Mouse (Mus musculus) hindbrain, postnatal 0 days (tissue): ENCODE data around the gene Fam131a. TPM values are rescaled to one million over a fixed set of nuclear protein-coding genes. Genes with fewer than 3 reads are reported as not detected.

Experiments used
- ATAC-seq: fragments of 200-750 bp; cut with Nextera tagmentation; 2 replicates; pipeline ENCODE4 v1.8.0; 2017; ENCODE audit warnings: mild to moderate bottlenecking, moderate TSS enrichment, moderate library complexity
- DNase-seq: peaks from one replicate; pipeline ENCODE4 v3.0.0-alpha.2; 2015; ENCODE audit warnings: low spot score
- H3K27ac ChIP-seq: fragments of 300-500 bp; sonication (generic); 2 replicates; pipeline ENCODE4 v1.5.1; 2014; ENCODE audit warnings: mild to moderate bottlenecking
- H3K27me3 ChIP-seq: fragments of 300-500 bp; sonication (generic); 2 replicates; pipeline ENCODE4 v1.6.1; 2014; ENCODE audit warnings: low read length, mixed read lengths; ENCODE audit not compliant: insufficient read depth
- H3K36me3 ChIP-seq: fragments of 300-500 bp; sonication (generic); 2 replicates; pipeline ENCODE4 v1.6.1; 2014; ENCODE audit warnings: low read length, mixed read lengths; ENCODE audit not compliant: insufficient read depth
- H3K4me1 ChIP-seq: fragments of 300-500 bp; sonication (generic); 2 replicates; pipeline ENCODE4 v1.6.1; 2014; ENCODE audit warnings: antibody characterized with exemption, low read length, mixed read lengths; ENCODE audit not compliant: insufficient read depth
- H3K4me2 ChIP-seq: fragments of 300-500 bp; sonication (generic); 2 replicates; pipeline ENCODE4 v1.6.1; 2014; ENCODE audit warnings: low read depth, mild to moderate bottlenecking, low read length, moderate library complexity, mixed read lengths
- H3K4me3 ChIP-seq: fragments of 300-500 bp; sonication (generic); 2 replicates; pipeline ENCODE4 v1.5.1; 2014; ENCODE audit warnings: low read length
- H3K9ac ChIP-seq: fragments of 300-500 bp; sonication (generic); replicated peaks from 2 replicates; pipeline ENCODE4 v1.6.1; 2014; ENCODE audit warnings: mild to moderate bottlenecking, low read length, moderate library complexity, mixed read lengths
- H3K9me3 ChIP-seq: fragments of 300-500 bp; sonication (generic); 2 replicates; pipeline ENCODE4 v1.6.1; 2016; ENCODE audit warnings: low read length, mixed read lengths
- CTCF ChIP-seq: IDR thresholded peaks from 2 replicates; pipeline ENCODE4 v1.5.1; 2016; ENCODE audit warnings: antibody characterized with exemption, control low read depth, low read depth
- WGBS: fragments of 180-500 bp; shearing (Covaris S2); extraction: QIAGEN DNeasy Blood & Tissue Kit; methylation state at CpG from one replicate; pipeline ENCODE4 v1.1.7; 2014; 5-methylcytosine and 5-hydroxymethylcytosine counted together
- polyA plus RNA-seq: library from polyadenylated mRNA; unstranded; fragments of >200 nt; fragmentation: Nextera tagmentation; extraction: Ambion mirVana; gene quantifications from 2 replicates; pipeline ENCODE4 v1.2.1, GENCODE M21; 2015
- total RNA-seq: library from RNA; depleted of rRNA; stranded (reverse); fragments of >200 nt; gene quantifications from 2 replicates; pipeline ENCODE4 v1.2.3, GENCODE M21; 2014

The Fam131a gene
- total and polyA plus RNA-seq, 2 experiments from 2014 or later = 55.4 to 147 TPM

- 88% methylated on average over 3 of the region's 3 CpGs for WGBS
- no peaks in the 10 kb centered on the region for H3K9me3 ChIP-seq
- no peak for TF ChIP-seq CTCF
- no peak overlapping the region for H3K9ac ChIP-seq
- no peak for DNase-seq
- no peak overlapping the region for H3K4me3 ChIP-seq
- H3K36me3 ChIP-seq = no peaks in the 10 kb centered on the region
- no peak overlapping the region for H3K4me2 ChIP-seq
- H3K27me3 ChIP-seq = no peaks in the 10 kb centered on the region
- peaks cover 18% of the 10 kb centered on the region for H3K4me1 ChIP-seq
- no peak for ATAC-seq
- H3K27ac ChIP-seq = no peak overlapping the region
Measured at GRCm38 (mm10) chr16:20670291-20670690, 22.8 kb upstream of the Fam131a start.

- Histone ChIP-seq H3K36me3 (peaks cover 9% of the 10 kb centered on the region; the same call in 1 of the 2 replicates), H3K9ac (no peak overlapping the region; the same call in 1 of the 2 replicates), H3K27ac (no peak overlapping the region), H3K4me2 (peak overlapping the region; percentile 94), H3K4me1 (peaks cover 18% of the 10 kb centered on the region), H3K9me3 (no peaks in the 10 kb centered on the region), H3K4me3 (peak overlapping the region; percentile 88; the same call in 1 of the 2 replicates), H3K27me3 (no peaks in the 10 kb centered on the region)
- no peak for DNase-seq
- WGBS = 19% methylated on average over 6 of the region's 6 CpGs
- no peak for ATAC-seq
- TF ChIP-seq CTCF = no peak
Measured at GRCm38 (mm10) chr16:20671886-20672285, 21.2 kb upstream of the Fam131a start.

DNA sequence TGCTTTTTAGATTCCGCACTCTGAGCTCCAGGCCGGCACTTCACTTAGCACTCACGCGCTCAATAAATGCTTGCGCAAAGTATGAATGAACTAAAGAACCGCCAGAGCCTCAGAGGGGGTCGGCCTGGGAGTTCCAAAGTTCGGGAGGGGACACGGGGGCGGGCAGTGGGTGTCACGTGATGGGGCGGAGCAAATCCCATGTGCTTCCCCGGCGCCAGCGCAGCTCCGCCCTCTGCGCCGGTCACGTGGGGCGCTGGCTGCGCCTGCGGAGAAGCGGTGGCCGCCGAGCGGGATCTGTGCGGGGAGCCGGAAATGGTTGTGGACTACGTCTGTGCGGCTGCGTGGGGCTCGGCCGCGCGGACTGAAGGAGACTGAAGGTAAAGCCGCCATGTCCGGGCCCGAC lies 20.5 kb upstream of the Fam131a start:
- Histone ChIP-seq H3K4me3 (peak overlapping the region; percentile 88), H3K4me2 (peak overlapping the region; percentile 94), H3K4me1 (peaks cover 18% of the 10 kb centered on the region), H3K9ac (peak overlapping the region; percentile 96), H3K27me3 (no peaks in the 10 kb centered on the region), H3K9me3 (no peaks in the 10 kb centered on the region), H3K36me3 (peaks cover 10% of the 10 kb centered on the region), H3K27ac (peak overlapping the region; percentile 92)
- no peak for TF ChIP-seq CTCF
- WGBS = under 1% methylated on average over 38 of the region's 38 CpGs
- peak; percentile 97 for DNase-seq
- peak; percentile 97 for ATAC-seq

GRCm38 (mm10) chr16:20672965-20673705 lies 19.9 kb upstream of the Fam131a start:
- peak; percentile 63 for DNase-seq
- Histone ChIP-seq H3K4me1 (peaks cover 18% of the 10 kb centered on the region), H3K36me3 (peaks cover 16% of the 10 kb centered on the region), H3K27me3 (no peaks in the 10 kb centered on the region), H3K9ac (peak overlapping the region; percentile 96), H3K4me2 (peak overlapping the region; percentile 94), H3K9me3 (no peaks in the 10 kb centered on the region), H3K4me3 (peak overlapping the region; percentile 88), H3K27ac (peak overlapping the region; percentile 92)
- no peak for TF ChIP-seq CTCF
- ATAC-seq = peak; percentile 86
- 2% methylated on average over 33 of the region's 78 CpGs for WGBS

DNA sequence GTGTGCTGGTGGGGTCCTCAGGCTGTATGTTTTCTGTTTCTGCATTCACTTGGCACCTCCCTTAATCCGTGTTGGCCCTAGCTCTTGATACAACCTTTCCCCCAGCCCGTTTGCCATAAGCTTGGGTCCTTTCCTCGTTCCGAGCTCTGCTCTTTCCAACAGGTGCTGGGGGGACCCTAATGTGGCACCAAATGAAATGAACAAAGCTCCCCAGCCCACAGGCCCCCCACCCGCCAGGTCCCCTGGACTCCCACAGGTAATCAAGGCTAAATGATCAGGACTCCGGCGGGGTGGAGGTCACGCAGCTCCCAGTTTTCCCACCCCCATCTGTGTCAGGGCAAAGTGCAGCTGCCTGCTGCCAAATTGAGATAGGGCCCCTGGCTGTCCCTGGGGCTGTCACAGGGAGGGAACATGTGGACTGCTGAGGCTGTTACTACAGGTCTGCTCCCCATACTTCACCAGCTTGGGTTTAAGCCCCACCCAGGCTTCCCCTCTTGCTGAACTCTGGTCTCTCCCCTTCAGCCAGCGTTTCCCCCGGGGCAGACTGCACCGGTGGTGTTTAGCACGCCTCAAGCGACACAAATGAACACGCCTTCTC lies 19.2 kb upstream of the Fam131a start:
- ATAC-seq (no peak), DNase-seq (no peak)
- Histone ChIP-seq H3K4me1 (peaks cover 18% of the 10 kb centered on the region), H3K9ac (peak overlapping the region; percentile 96), H3K4me3 (peak overlapping the region; percentile 88), H3K27me3 (no peaks in the 10 kb centered on the region), H3K9me3 (no peaks in the 10 kb centered on the region), H3K36me3 (peaks cover 23% of the 10 kb centered on the region), H3K27ac (peak overlapping the region; percentile 92), H3K4me2 (peak overlapping the region; percentile 94)
- 10% methylated on average over 14 of the region's 14 CpGs for WGBS
- no peak for TF ChIP-seq CTCF

GRCm38 (mm10) chr16:20675213-20675612 lies 17.8 kb upstream of the Fam131a start:
- H3K4me3 ChIP-seq = no peak overlapping the region
- no peaks in the 10 kb centered on the region for H3K27me3 ChIP-seq
- peaks cover 18% of the 10 kb centered on the region for H3K4me1 ChIP-seq
- ATAC-seq (no peak), DNase-seq (no peak)
- H3K36me3 ChIP-seq = peaks cover 35% of the 10 kb centered on the region
- TF ChIP-seq CTCF = no peak
- 90% methylated on average over 6 of the region's 6 CpGs for WGBS
- H3K4me2 ChIP-seq = no peak overlapping the region
- no peak overlapping the region for H3K9ac ChIP-seq
- no peak overlapping the region for H3K27ac ChIP-seq
- H3K9me3 ChIP-seq = no peaks in the 10 kb centered on the region

DNA sequence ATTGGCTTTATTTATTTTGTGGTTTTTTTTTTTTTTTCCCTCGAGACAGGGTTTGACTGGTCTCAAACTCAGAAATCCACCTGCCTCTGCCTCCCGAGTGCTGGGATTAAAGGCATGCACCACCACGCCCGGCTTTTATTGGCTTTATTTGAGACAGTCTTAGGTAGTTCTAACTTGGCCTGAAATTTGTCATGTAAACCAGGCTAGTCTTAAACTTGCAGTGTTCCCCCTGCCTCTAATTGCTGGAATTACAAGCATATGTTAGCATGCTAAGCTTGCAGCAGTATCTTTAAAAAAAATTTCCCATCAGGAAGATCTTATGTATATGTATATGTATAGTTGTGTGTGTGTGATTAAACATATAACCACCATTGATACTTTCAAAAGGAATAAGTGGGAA lies 16.3 kb upstream of the Fam131a start:
- DNase-seq = peak; percentile 44
- no peaks in the 10 kb centered on the region for H3K9me3 ChIP-seq
- H3K27me3 ChIP-seq = no peaks in the 10 kb centered on the region
- no peak overlapping the region for H3K4me2 ChIP-seq
- WGBS = 85% methylated on average over 4 of the region's 4 CpGs
- H3K4me3 ChIP-seq = no peak overlapping the region
- peaks cover 18% of the 10 kb centered on the region for H3K4me1 ChIP-seq
- no peak overlapping the region for H3K9ac ChIP-seq
- H3K36me3 ChIP-seq = peaks cover 50% of the 10 kb centered on the region
- H3K27ac ChIP-seq = no peak overlapping the region
- TF ChIP-seq CTCF = peak; percentile 35
- ATAC-seq = no peak
